Mouse (Mus musculus) brain, embryonic 14.5 days (tissue): ENCODE measurements around the gene Wwc2.

Experiments used
- CTCF ChIP-seq: fragments of 200-500 bp; IDR thresholded peaks from 2 replicates; pipeline ENCODE4 v1.5.1; 2012; ENCODE audit warnings: inconsistent platforms, mild to moderate bottlenecking, moderate library complexity, borderline replicate concordance; ENCODE audit not compliant: insufficient read depth, insufficient read length; ENCODE audit errors: extremely low read depth
- POLR2A ChIP-seq: fragments of 200-500 bp; IDR thresholded peaks from 2 replicates; pipeline ENCODE4 v1.6.1; 2012; ENCODE audit warnings: mild to moderate bottlenecking, inconsistent platforms, borderline replicate concordance; ENCODE audit not compliant: poor library complexity, insufficient read depth, insufficient read length, severe bottlenecking; ENCODE audit errors: extremely low read depth

- TF ChIP-seq CTCF, result peak; percentile 56; the same call in 1 of the 2 replicates
- no peak for TF ChIP-seq POLR2A
These were observed 12.0 kb downstream of the Wwc2 start for GRCm38 (mm10) chr8:47978755-47979154.
